Mouse (Mus musculus): ENCODE results near the gene Gm7970.
"Not testable (repeated sequence)": the region's sequence is repeated elsewhere in the genome, so short reads cannot be mapped to it uniquely, and the experiment has no call there.

DNA sequence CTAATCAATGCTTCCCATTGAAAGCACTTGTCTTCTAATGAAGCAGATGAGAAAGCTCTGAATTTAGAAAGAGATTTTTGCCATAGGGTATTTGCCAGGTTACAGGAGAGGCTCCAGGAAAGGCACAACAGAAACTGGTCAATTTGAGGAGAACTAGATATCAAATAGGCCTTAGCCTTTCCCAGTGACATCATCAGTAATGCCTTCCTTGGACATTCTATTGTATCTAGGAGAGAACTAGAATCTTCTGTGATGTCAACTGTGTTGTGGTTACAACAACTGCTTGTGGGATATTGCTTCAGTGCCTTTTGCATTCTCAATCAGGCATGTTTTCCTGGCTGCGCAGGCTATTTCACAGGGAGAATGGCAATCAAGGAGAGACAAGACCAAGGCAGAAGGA is 17.5 kb upstream of the Gm7970 start, which contains the start of gene 1700049E17Rik2:
- TF ChIP-seq CTCF (IDR thresholded peaks at IDR 0.05; ENCODE audit: borderline replicate concordance, insufficient read depth, low read depth, low read length); POLR2A (IDR thresholded peaks at IDR 0.05; ENCODE audit: borderline replicate concordance, insufficient read depth, low read length): not testable (repeated sequence)

All from cerebellum, adult 2 months (tissue).